Mouse (Mus musculus) embryonic facial prominence, embryonic 15.5 days (tissue): ENCODE measurements around the gene Usp9x. TPM values are rescaled to one million over a fixed set of nuclear protein-coding genes. Genes with fewer than 3 reads are reported as not detected.

Experiments used
- ATAC-seq: fragments of 200-750 bp; cut with Nextera tagmentation; 2 replicates; pipeline ENCODE4 v1.8.0; 2017; ENCODE audit warnings: low read depth, moderate TSS enrichment; ENCODE audit not compliant: insufficient number of reproducible peaks, low FRiP score, low TSS enrichment
- H3K27ac ChIP-seq: fragments of 300-500 bp; sonication (generic); replicated peaks from 2 replicates; pipeline ENCODE4 v1.5.1; 2015; ENCODE audit warnings: mild to moderate bottlenecking, inconsistent platforms
- H3K27me3 ChIP-seq: fragments of 300-500 bp; sonication (generic); 2 replicates; pipeline ENCODE4 v1.6.1; 2015; ENCODE audit warnings: inconsistent platforms
- H3K36me3 ChIP-seq: fragments of 300-500 bp; sonication (generic); 2 replicates; pipeline ENCODE4 v1.6.1; 2015; ENCODE audit warnings: mild to moderate bottlenecking, inconsistent platforms
- H3K4me1 ChIP-seq: fragments of 300-500 bp; sonication (generic); 2 replicates; pipeline ENCODE4 v1.6.1; 2015; ENCODE audit warnings: inconsistent platforms
- H3K4me2 ChIP-seq: fragments of 300-500 bp; sonication (generic); replicated peaks from 2 replicates; pipeline ENCODE4 v1.6.1; 2015; ENCODE audit warnings: mild to moderate bottlenecking, inconsistent platforms
- H3K4me3 ChIP-seq: fragments of 300-500 bp; sonication (generic); replicated peaks from 2 replicates; pipeline ENCODE4 v1.5.1; 2015; ENCODE audit warnings: mild to moderate bottlenecking, inconsistent platforms
- H3K9ac ChIP-seq: fragments of 300-500 bp; sonication (generic); 2 replicates; pipeline ENCODE4 v1.6.1; 2015; ENCODE audit warnings: inconsistent platforms
- H3K9me3 ChIP-seq: fragments of 300-500 bp; sonication (generic); replicated peaks from 2 replicates; pipeline ENCODE4 v1.6.1; 2016; ENCODE audit warnings: inconsistent platforms
- WGBS: fragments of 180-500 bp; shearing (Covaris S2); methylation state at CpG from one replicate; pipeline ENCODE4 v1.1.7; 2015; 5-methylcytosine and 5-hydroxymethylcytosine counted together
- polyA plus RNA-seq: library from polyadenylated mRNA; unstranded; fragments of >200 nt; fragmentation: Nextera tagmentation; extraction: Ambion mirVana; gene quantifications from 2 replicates; pipeline ENCODE4 v1.2.1, GENCODE M21; 2015

Gene Usp9x
- 22.9 and 25.7 TPM in 2 replicates for polyA plus RNA-seq

- Histone ChIP-seq H3K36me3 (no peaks in the 10 kb centered on the region), H3K9ac (peak within 1 kb of the TSS; percentile 66), H3K4me1 (no peaks in the 10 kb centered on the region), H3K4me3 (peak within 1 kb of the TSS; percentile 67), H3K9me3 (no peaks in the 10 kb centered on the region), H3K4me2 (peak within 1 kb of the TSS; percentile 47), H3K27me3 (no peaks in the 10 kb centered on the region), H3K27ac (peak within 1 kb of the TSS; percentile 95)
- peak; percentile 92 for ATAC-seq
- WGBS = 3% methylated on average over 15 of the region's 36 CpGs
These were observed at the start of gene Usp9x for GRCm38 (mm10) chrX:13071241-13071775. Usp9x (plus strand) TSS chrX:13071498.

DNA sequence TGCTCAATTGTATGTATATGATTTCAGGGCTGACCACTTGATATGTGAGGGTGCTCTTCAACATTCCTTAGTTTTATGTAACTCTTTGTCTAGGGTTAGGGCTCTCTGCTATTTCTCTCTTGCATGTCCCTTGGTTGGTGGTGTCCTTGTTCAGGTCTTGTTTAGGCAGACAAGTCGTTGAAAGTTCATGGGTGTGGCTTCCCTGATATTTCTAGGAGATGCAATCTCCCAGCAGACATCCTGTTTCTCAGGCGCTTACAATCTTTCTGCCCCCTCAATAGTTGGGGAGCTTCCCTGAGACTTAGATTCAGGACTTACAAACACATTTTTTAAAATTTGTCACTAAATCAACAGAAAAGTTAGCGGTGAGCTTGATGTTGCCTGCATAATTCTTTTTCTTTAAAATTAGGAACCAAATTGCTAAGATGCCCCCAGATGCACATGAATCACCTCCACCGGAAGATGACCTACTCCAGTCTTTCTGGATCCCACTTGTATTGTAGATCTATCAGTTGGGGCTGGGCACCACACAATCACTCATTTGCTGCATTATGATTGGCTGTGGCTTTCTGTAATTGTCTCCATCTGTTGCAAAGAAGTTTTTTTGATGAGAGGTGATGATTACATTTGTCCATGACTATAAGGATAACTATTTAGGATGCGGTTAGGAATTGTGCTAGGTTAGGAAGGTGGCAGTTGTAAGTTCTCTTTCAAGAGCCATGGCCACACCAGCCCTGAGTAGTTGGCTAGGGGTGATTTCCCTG, 48.6 kb upstream of the Usp9x start:
- no peak overlapping the region for H3K27ac ChIP-seq
- no peaks in the 10 kb centered on the region for H3K36me3 ChIP-seq
- H3K4me1 ChIP-seq = no peaks in the 10 kb centered on the region
- H3K9me3 ChIP-seq = no peaks in the 10 kb centered on the region
- 74% methylated on average over 5 of the region's 5 CpGs for WGBS
- no peak overlapping the region for H3K4me2 ChIP-seq
- no peak overlapping the region for H3K4me3 ChIP-seq
- no peak overlapping the region for H3K9ac ChIP-seq
- H3K27me3 ChIP-seq = 0 out of 2 replicates have a peak, but pooled peaks cover 3% of the 10 kb centered on the region
- no peak for ATAC-seq

DNA sequence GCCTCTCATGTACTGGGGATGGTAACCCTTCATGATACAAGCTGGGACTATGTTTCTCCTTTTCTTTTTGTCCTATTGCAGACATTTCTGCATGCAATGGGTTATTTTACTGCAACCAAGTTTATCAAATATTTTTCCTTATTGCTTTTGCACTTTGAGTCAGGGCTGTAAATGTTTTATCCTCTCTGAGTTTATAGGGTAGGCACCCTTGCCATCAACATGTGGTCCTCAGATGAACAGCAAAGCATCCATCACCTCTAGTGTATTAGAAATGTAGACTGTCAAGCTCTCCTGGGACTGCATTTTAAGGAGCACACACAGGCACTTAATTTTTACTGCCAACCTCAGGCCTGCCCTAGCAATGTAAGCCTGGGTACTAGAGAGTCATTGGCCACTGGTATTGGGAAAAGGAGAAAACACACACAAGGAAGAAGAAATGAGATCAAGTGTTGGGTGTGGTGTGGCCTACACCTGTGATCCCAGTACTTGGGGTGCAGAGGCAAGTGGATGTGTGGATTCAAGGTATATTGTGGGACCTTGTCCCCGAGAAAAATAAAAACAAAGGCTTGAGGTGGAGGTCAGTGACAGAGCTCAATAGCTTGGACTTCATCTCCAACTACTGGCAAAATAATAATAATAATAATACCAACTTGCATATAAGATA, 46.6 kb upstream of the Usp9x start:
- Histone ChIP-seq H3K4me1 (no peaks in the 10 kb centered on the region), H3K27me3 (0 out of 2 replicates have a peak, but pooled peaks cover 3% of the 10 kb centered on the region), H3K36me3 (no peaks in the 10 kb centered on the region), H3K4me3 (no peak overlapping the region), H3K4me2 (no peak overlapping the region), H3K9ac (no peak overlapping the region), H3K27ac (no peak overlapping the region), H3K9me3 (no peaks in the 10 kb centered on the region)
- ATAC-seq = no peak
- WGBS = 70% methylated on average over 1 of the region's 1 CpGs

DNA sequence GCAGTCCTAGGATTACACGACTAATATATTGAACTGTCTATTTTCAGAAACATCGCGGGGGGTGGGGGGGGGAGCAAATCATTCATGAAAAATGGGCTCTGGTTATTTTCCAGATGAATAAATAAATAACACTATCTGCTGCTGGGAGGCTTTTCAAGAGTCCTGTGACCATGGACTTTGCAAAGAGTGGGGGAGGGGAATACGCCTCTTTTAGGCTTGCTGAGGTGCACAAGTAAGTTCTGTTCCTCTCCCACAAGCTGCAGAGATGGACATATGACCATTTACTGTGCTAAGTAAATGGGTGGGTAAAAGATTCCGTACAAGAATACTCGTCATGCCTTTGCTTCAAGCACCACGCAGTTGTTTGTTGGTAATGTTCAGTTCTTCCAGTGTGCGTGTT, 46.0 kb upstream of the Usp9x start:
- H3K4me1 ChIP-seq = no peaks in the 10 kb centered on the region
- H3K27ac ChIP-seq = no peak overlapping the region
- 86% methylated on average over 8 of the region's 8 CpGs for WGBS
- no peak for ATAC-seq
- no peaks in the 10 kb centered on the region for H3K36me3 ChIP-seq
- H3K9ac ChIP-seq = no peak overlapping the region
- H3K4me3 ChIP-seq = no peak overlapping the region
- 0 out of 2 replicates have a peak, but pooled peaks cover 3% of the 10 kb centered on the region for H3K27me3 ChIP-seq
- no peak overlapping the region for H3K4me2 ChIP-seq
- H3K9me3 ChIP-seq = no peaks in the 10 kb centered on the region

GRCm38 (mm10) chrX:13028156-13028555, 43.1 kb upstream of the Usp9x start:
- Histone ChIP-seq H3K36me3 (no peaks in the 10 kb centered on the region), H3K9ac (no peak overlapping the region), H3K4me1 (no peaks in the 10 kb centered on the region), H3K4me3 (no peak overlapping the region), H3K27ac (no peak overlapping the region), H3K9me3 (no peaks in the 10 kb centered on the region), H3K4me2 (no peak overlapping the region), H3K27me3 (0 out of 2 replicates have a peak, but pooled peaks cover 3% of the 10 kb centered on the region)
- ATAC-seq = no peak
- 82% methylated on average over 4 of the region's 4 CpGs for WGBS

GRCm38 (mm10) chrX:13029996-13030395, 41.3 kb upstream of the Usp9x start:
- 89% methylated on average over 6 of the region's 6 CpGs for WGBS
- ATAC-seq = no peak
- no peaks in the 10 kb centered on the region for H3K4me1 ChIP-seq

DNA sequence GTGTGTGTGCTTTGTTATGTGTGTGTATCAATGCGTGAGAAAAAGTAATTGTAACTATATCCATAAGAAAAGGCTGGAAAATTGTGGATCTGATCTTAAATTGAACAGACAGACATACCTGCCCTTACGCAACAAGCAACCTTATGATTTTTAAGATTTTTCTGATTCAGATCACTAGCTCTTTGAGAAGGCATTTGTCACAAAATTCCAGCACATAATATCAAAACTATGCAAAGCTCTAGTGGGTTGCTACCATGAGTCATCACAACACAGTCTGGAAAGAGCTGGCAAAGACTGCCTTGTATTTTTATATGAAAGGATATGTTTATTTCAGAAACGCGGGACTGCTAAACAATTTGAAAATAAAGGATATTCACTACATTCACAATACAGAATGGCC, 34.2 kb upstream of the Usp9x start:
- H3K27ac ChIP-seq = no peak overlapping the region
- no peaks in the 10 kb centered on the region for H3K9me3 ChIP-seq
- no peak for ATAC-seq
- 91% methylated on average over 4 of the region's 4 CpGs for WGBS
- no peak overlapping the region for H3K4me2 ChIP-seq
- no peaks in the 10 kb centered on the region for H3K4me1 ChIP-seq
- H3K9ac ChIP-seq = no peak overlapping the region
- H3K27me3 ChIP-seq = peaks cover 13% of the 10 kb centered on the region; the same call in 1 of the 2 replicates
- H3K36me3 ChIP-seq = no peaks in the 10 kb centered on the region
- no peak overlapping the region for H3K4me3 ChIP-seq

More at GRCm38 (mm10) chrX:13029996-13030395, 41.3 kb upstream of the Usp9x start:
- Histone ChIP-seq H3K4me3 (no peak overlapping the region), H3K9me3 (no peaks in the 10 kb centered on the region), H3K27ac (no peak overlapping the region), H3K27me3 (0 out of 2 replicates have a peak, but pooled peaks cover 6% of the 10 kb centered on the region), H3K4me2 (no peak overlapping the region), H3K36me3 (no peaks in the 10 kb centered on the region), H3K9ac (no peak overlapping the region)

DNA sequence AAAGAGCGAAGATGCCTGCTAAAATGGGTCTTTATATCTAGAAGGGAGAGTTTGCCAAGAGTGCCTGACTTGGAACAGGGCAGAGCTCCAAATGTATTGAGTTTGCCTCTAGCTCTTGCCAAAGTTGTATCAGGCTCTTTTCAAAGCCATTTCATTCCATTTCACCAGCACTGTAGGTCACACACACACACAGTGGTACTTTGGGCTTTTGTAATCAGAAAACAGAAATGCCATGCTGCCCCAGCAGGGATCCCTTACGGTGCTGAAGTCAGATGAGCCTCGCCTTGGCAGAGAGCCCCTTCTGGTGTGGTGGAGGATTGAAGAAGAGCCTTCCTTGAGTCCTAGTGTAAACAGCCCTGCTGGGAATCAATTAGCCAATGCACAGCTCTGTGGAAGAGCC, 32.1 kb upstream of the Usp9x start:
- H3K27me3 ChIP-seq = peaks cover 13% of the 10 kb centered on the region; the same call in 1 of the 2 replicates
- H3K27ac ChIP-seq = no peak overlapping the region
- no peak overlapping the region for H3K4me2 ChIP-seq
- no peak overlapping the region for H3K9ac ChIP-seq
- H3K4me1 ChIP-seq = no peaks in the 10 kb centered on the region
- no peak for ATAC-seq
- 46% methylated on average over 3 of the region's 3 CpGs for WGBS
- H3K36me3 ChIP-seq = no peaks in the 10 kb centered on the region
- no peak overlapping the region for H3K4me3 ChIP-seq
- H3K9me3 ChIP-seq = no peaks in the 10 kb centered on the region

GRCm38 (mm10) chrX:13040391-13040790, 30.9 kb upstream of the Usp9x start:
- H3K4me2 ChIP-seq = no peak overlapping the region
- H3K27ac ChIP-seq = no peak overlapping the region
- peaks cover 11% of the 10 kb centered on the region; the same call in 1 of the 2 replicates for H3K27me3 ChIP-seq
- 31% methylated on average over 1 of the region's 1 CpGs for WGBS
- no peaks in the 10 kb centered on the region for H3K4me1 ChIP-seq
- H3K36me3 ChIP-seq = no peaks in the 10 kb centered on the region
- no peaks in the 10 kb centered on the region for H3K9me3 ChIP-seq
- no peak overlapping the region for H3K9ac ChIP-seq
- ATAC-seq = no peak
- no peak overlapping the region for H3K4me3 ChIP-seq

DNA sequence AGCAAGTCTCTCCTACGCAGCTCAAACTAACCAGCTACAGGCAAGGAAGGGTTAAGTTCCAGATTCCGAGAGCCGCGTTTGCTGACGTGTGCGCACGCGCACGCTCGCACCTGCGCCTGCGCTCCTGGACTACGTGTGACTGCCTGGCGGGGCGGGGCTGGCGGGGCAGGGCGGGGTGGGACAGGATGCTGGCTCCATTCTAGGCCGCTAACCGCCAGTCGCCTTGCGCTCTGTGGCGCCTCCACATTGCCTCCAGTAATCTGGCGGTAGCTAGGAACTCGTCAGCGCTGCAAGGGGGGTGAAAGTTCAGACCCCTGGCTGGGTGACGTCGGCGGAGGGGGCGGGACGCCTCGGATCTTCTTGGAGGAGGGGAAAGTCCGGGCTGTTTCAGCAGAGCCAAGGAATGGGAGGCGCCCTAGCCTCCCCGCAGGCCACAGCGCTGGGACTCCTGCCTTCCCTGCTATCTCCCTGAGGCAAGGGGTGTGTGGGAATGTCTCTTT, 29.6 kb upstream of the Usp9x start:
- Histone ChIP-seq H3K4me3 (peak overlapping the region; percentile 43), H3K9me3 (no peaks in the 10 kb centered on the region), H3K4me1 (no peaks in the 10 kb centered on the region), H3K9ac (no peak overlapping the region), H3K4me2 (peak overlapping the region; percentile 45), H3K27ac (peak overlapping the region; percentile 91), H3K27me3 (peaks cover 11% of the 10 kb centered on the region; the same call in 1 of the 2 replicates), H3K36me3 (no peaks in the 10 kb centered on the region)
- peak; percentile 99 for ATAC-seq
- WGBS = 11% methylated on average over 35 of the region's 35 CpGs

GRCm38 (mm10) chrX:13043780-13044179, 27.5 kb upstream of the Usp9x start:
- 84% methylated on average over 2 of the region's 2 CpGs for WGBS
- H3K27ac ChIP-seq = no peak overlapping the region
- H3K4me3 ChIP-seq = no peak overlapping the region
- H3K4me2 ChIP-seq = no peak overlapping the region
- no peak overlapping the region for H3K9ac ChIP-seq
- no peaks in the 10 kb centered on the region for H3K36me3 ChIP-seq
- ATAC-seq = no peak
- no peaks in the 10 kb centered on the region for H3K9me3 ChIP-seq
- no peaks in the 10 kb centered on the region for H3K4me1 ChIP-seq
- peaks cover 11% of the 10 kb centered on the region; the same call in 1 of the 2 replicates for H3K27me3 ChIP-seq
